ENCODE assay signal across 8 mouse cellular contexts in the genomic region with DNA sequence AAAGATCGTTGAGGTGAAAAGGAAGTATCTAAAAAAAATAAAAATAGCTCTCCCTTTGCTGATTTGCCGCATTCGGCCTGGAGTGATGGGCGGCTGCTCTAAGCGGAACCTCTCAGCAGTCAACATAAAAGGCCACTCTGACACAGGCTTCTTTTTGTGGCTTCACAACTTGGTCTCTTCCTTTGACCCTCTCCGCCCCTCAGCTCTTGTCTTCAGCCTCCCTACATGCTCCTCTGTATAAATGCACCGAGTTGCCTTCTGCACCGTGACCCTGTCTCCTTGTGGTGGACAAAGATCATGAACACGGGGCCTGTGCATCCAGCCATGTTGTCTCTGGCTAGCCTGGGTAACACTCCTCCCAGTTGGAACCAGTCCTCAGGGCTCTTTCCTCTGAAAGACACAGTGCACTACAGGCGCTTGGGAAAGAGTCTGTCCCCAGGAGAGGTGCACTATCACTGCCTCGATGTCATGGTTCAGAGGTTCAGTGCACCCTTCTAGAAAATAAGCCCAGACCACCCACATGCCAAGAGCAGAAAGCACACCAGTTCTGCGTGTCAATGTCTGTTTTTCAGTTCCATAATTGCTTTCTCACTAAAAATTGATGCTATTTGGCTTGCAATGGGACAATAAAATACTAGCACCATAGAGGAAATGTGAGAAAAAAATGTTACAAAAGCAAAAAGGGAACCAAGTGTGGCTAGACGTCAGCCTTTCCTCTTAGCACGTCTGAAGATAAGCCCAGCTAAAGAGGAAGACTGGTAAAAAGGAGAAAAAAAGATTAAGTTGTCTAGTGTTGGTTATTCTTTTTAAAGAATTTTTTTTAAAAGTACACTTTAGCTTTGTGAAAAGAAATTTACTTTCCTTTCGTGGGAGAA. TPM values are rescaled to one million over a fixed set of nuclear protein-coding genes. Genes with fewer than 3 reads are reported as not detected.
A peak's percentile ranks its signal among the peaks of the same experiment; 100 is the strongest.
DNase-seq lines count a peak whose midpoint lies in the region; ATAC-seq and TF ChIP-seq lines count a peak whose summit lies in the region.

No protein-coding gene starts in this region.

- no peak overlapping the region; the same call in 1 of the 2 replicates for H3K4me2 ChIP-seq in midbrain, embryonic 14.5 days (ENCODE audit: low read length)
- no peak overlapping the region for H3K4me2 ChIP-seq in midbrain, embryonic 16.5 days (ENCODE audit: low read length)
- H3K4me2 ChIP-seq in heart, postnatal 0 days (ENCODE audit: low read depth, low read length) = peak overlapping the region; percentile 62
- peak overlapping the region; percentile 17; the same call in 1 of the 2 replicates for H3K4me2 ChIP-seq in liver, embryonic 16.5 days (ENCODE audit: low read depth, low read length)

- H3K4me1 ChIP-seq in midbrain, embryonic 14.5 days (ENCODE audit: control insufficient read depth, insufficient read depth, low read length) = no peaks in the 10 kb centered on the region
- 0 out of 2 replicates have a peak, but pooled peaks cover 5% of the 10 kb centered on the region for H3K4me1 ChIP-seq in midbrain, embryonic 16.5 days (ENCODE audit: control insufficient read depth, insufficient read depth, low read length)
- peaks cover 17% of the 10 kb centered on the region; the same call in 1 of the 2 replicates for H3K4me1 ChIP-seq in brown adipose tissue, adult 24 weeks (ENCODE audit: control insufficient read depth, insufficient read depth, insufficient read length, low read length)
- H3K4me1 ChIP-seq in heart, postnatal 0 days (ENCODE audit: control insufficient read depth, insufficient read depth) = peaks cover 19% of the 10 kb centered on the region
- H3K4me1 ChIP-seq in liver, embryonic 16.5 days (ENCODE audit: control insufficient read depth, low read depth, low read length) = peaks cover 7% of the 10 kb centered on the region

- no peak overlapping the region for H3K9ac ChIP-seq in midbrain, embryonic 14.5 days (replicated peaks; ENCODE audit: low read length)
- no peak overlapping the region for H3K9ac ChIP-seq in midbrain, embryonic 16.5 days (ENCODE audit: low read depth, low read length)
- H3K9ac ChIP-seq in heart, postnatal 0 days (replicated peaks; ENCODE audit: low read depth, low read length) = no peak overlapping the region
- no peak overlapping the region for H3K9ac ChIP-seq in liver, embryonic 16.5 days (ENCODE audit: low read depth, low read length)

- no peaks in the 10 kb centered on the region for H3K9me3 ChIP-seq in midbrain, embryonic 14.5 days (ENCODE audit: control insufficient read depth, low read length)
- no peaks in the 10 kb centered on the region for H3K9me3 ChIP-seq in midbrain, embryonic 16.5 days (replicated peaks; ENCODE audit: control insufficient read depth, low read length, poor library complexity, severe bottlenecking)
- H3K9me3 ChIP-seq in heart, postnatal 0 days (replicated peaks; ENCODE audit: control insufficient read depth, low read length) = no peaks in the 10 kb centered on the region
- H3K9me3 ChIP-seq in liver, embryonic 16.5 days (replicated peaks; ENCODE audit: control insufficient read depth, low read length) = no peaks in the 10 kb centered on the region

- H3K36me3 ChIP-seq in midbrain, embryonic 14.5 days (ENCODE audit: control insufficient read depth, insufficient read depth, low read length) = no peaks in the 10 kb centered on the region
- H3K36me3 ChIP-seq in midbrain, embryonic 16.5 days (ENCODE audit: control insufficient read depth, insufficient read depth, low read length) = no peaks in the 10 kb centered on the region
- no peaks in the 10 kb centered on the region for H3K36me3 ChIP-seq in heart, postnatal 0 days (replicated peaks; ENCODE audit: control insufficient read depth, insufficient read depth, low read length)
- H3K36me3 ChIP-seq in liver, embryonic 16.5 days (ENCODE audit: control insufficient read depth, insufficient read depth) = no peaks in the 10 kb centered on the region

- no peak for ATAC-seq in midbrain, embryonic 14.5 days (ENCODE audit: low FRiP score, low TSS enrichment)
- no peak for ATAC-seq in midbrain, embryonic 16.5 days
- ATAC-seq in heart, postnatal 0 days (ENCODE audit: insufficient read depth, low read depth) = no peak
- 0 out of 2 replicates have a peak, but pooled peaks have one; percentile 17 for ATAC-seq in liver, embryonic 16.5 days (ENCODE audit: low read depth)

- H3K27me3 ChIP-seq in midbrain, embryonic 14.5 days (ENCODE audit: control insufficient read depth, insufficient read depth, low read length) = no peaks in the 10 kb centered on the region; the same call in 1 of the 2 replicates
- H3K27me3 ChIP-seq in midbrain, embryonic 16.5 days (ENCODE audit: control insufficient read depth, insufficient read depth, low read depth, low read length) = no peaks in the 10 kb centered on the region
- H3K27me3 ChIP-seq in heart, postnatal 0 days (ENCODE audit: control insufficient read depth, insufficient read depth, low read length) = no peaks in the 10 kb centered on the region
- no peaks in the 10 kb centered on the region for H3K27me3 ChIP-seq in liver, embryonic 16.5 days (ENCODE audit: control insufficient read depth, insufficient read depth, low read depth, low read length)

- no peak overlapping the region for H3K27ac ChIP-seq in midbrain, embryonic 14.5 days (replicated peaks; ENCODE audit: low read depth, low read length)
- no peak overlapping the region for H3K27ac ChIP-seq in midbrain, embryonic 16.5 days (ENCODE audit: low read length)
- peak overlapping the region; percentile 99 for H3K27ac ChIP-seq in brown adipose tissue, adult 24 weeks (replicated peaks; ENCODE audit: low read depth, low read length)
- H3K27ac ChIP-seq in heart, postnatal 0 days (ENCODE audit: low read depth) = peak overlapping the region; percentile 70
- peak overlapping the region; percentile 71 for H3K27ac ChIP-seq in liver, embryonic 16.5 days (ENCODE audit: low read length)

- TF ChIP-seq EP300 in heart, postnatal 0 days (IDR thresholded peaks at IDR 0.05; ENCODE audit: low read depth) = no peak

- 22% methylated on average over 15 of the region's 15 CpGs for WGBS in midbrain, embryonic 14.5 days
- WGBS in midbrain, embryonic 16.5 days = 27% methylated on average over 15 of the region's 15 CpGs
- WGBS in heart, postnatal 0 days = 49% methylated on average over 15 of the region's 15 CpGs
- WGBS in liver, embryonic 16.5 days (ENCODE audit: insufficient replicate concordance) = 27% methylated on average over 15 of the region's 15 CpGs

- H3K4me3 ChIP-seq in midbrain, embryonic 14.5 days (replicated peaks; ENCODE audit: low read depth, low read length) = no peak overlapping the region
- no peak overlapping the region for H3K4me3 ChIP-seq in midbrain, embryonic 16.5 days (ENCODE audit: low read depth, low read length)
- H3K4me3 ChIP-seq in brown adipose tissue, adult 24 weeks (ENCODE audit: insufficient read depth, low read depth, low read length) = no peak overlapping the region
- H3K4me3 ChIP-seq in heart, postnatal 0 days (ENCODE audit: low read depth, low read length) = peak overlapping the region; percentile 48
- no peak overlapping the region for H3K4me3 ChIP-seq in liver, embryonic 16.5 days (ENCODE audit: low read depth, low read length)

- peak; percentile 4 for DNase-seq in midbrain, embryonic 14.5 days
- no peak for DNase-seq in heart, postnatal 0 days (ENCODE audit: low spot score)
- DNase-seq in testis, postnatal 14 days (ENCODE audit: low spot score) = peak; percentile 53
- no peak for DNase-seq in right cerebral cortex, postnatal 25 days
- no peak for DNase-seq in yolk sac, embryonic 10.5 days (ENCODE audit: low spot score)

- TF ChIP-seq CTCF in heart, postnatal 0 days (IDR thresholded peaks at IDR 0.05; ENCODE audit: low read depth) = no peak

RNA-seq across cellular contexts. Expression of a gene that starts 15.8 kb away (rescaled TPM):
- 377 and 410 TPM in 2 replicates for polyA plus RNA-seq in midbrain, embryonic 14.5 days (2014; fragmentation: Nextera tagmentation; extraction: Ambion mirVana)
- 334 and 348 TPM in 2 replicates for polyA plus RNA-seq in midbrain, embryonic 16.5 days (2015; fragmentation: Nextera tagmentation; extraction: Ambion mirVana)
- 218 and 228 TPM in 2 replicates for polyA plus RNA-seq in brown adipose tissue, adult 24 weeks (2012; ENCODE audit: insufficient read depth, insufficient read length, missing spikeins)
- total RNA-seq in heart, postnatal 0 days (2014; rRNA removed; ENCODE audit: low replicate concordance) = 157 and 196 TPM in 2 replicates
- 304 and 320 TPM in 2 replicates for polyA plus RNA-seq in heart, postnatal 0 days (2015; fragmentation: Nextera tagmentation; extraction: Ambion mirVana)
- polyA plus RNA-seq in liver, embryonic 16.5 days (2015; fragmentation: Nextera tagmentation; extraction: Ambion mirVana) = 209 and 228 TPM in 2 replicates

RNA-seq across cellular contexts. Expression of a gene that starts 37.2 kb away (rescaled TPM):
- 72.8 and 104 TPM in 2 replicates for polyA plus RNA-seq in midbrain, embryonic 14.5 days (2014; fragmentation: Nextera tagmentation; extraction: Ambion mirVana)
- polyA plus RNA-seq in midbrain, embryonic 16.5 days (2015; fragmentation: Nextera tagmentation; extraction: Ambion mirVana) = 85.2 and 91.0 TPM in 2 replicates
- polyA plus RNA-seq in brown adipose tissue, adult 24 weeks (2012; ENCODE audit: insufficient read depth, insufficient read length, missing spikeins) = 53.3 and 84.8 TPM in 2 replicates
- total RNA-seq in heart, postnatal 0 days (2014; rRNA removed; ENCODE audit: low replicate concordance) = 47.9 and 54.1 TPM in 2 replicates
- 52.9 and 53.0 TPM in 2 replicates for polyA plus RNA-seq in heart, postnatal 0 days (2015; fragmentation: Nextera tagmentation; extraction: Ambion mirVana)
- polyA plus RNA-seq in liver, embryonic 16.5 days (2015; fragmentation: Nextera tagmentation; extraction: Ambion mirVana) = 49.3 and 49.5 TPM in 2 replicates

Comparison
In these comparisons a context has a peak if more than half of its experiments do, and no peak if none do; other contexts are left out.
1. DNase-seq: peak in midbrain, embryonic 14.5 days (single experiment) and testis, postnatal 14 days (single experiment); none in heart, postnatal 0 days (single experiment), right cerebral cortex, postnatal 25 days (single experiment) and yolk sac, embryonic 10.5 days (single experiment).
2. H3K27ac ChIP-seq: peak in brown adipose tissue, adult 24 weeks (single experiment), heart, postnatal 0 days (single experiment) and liver, embryonic 16.5 days (single experiment); none in midbrain, embryonic 14.5 days (single experiment) and midbrain, embryonic 16.5 days (single experiment).
3. H3K4me2 ChIP-seq: peak in heart, postnatal 0 days (single experiment) and liver, embryonic 16.5 days (single experiment); none in midbrain, embryonic 14.5 days (single experiment) and midbrain, embryonic 16.5 days (single experiment).